Mouse (Mus musculus) kidney, adult 2 months (tissue): ENCODE measurements at regions not wholly inside any gene's neighbourhood (a gene's known extent, or its start where the extent isn't known, plus 50 kb on each side); places are given as distances from the start of the nearest gene placed in this dataset.

Experiments
- CTCF ChIP-seq: fragments of 200-500 bp; conservative IDR thresholded peaks from 2 replicates; pipeline ENCODE4 v1.5.1; 2011; ENCODE audit warnings: low read depth, mild to moderate bottlenecking, control low read depth, low read length, moderate library complexity, mixed read lengths; ENCODE audit not compliant: insufficient read depth, insufficient read length
- POLR2A ChIP-seq: fragments of 200-500 bp; IDR thresholded peaks from one replicate; pipeline ENCODE4 v1.6.1; 2011; ENCODE audit warnings: low read depth, low read length, control low read depth

GRCm38 (mm10) chr2:138733846-138734245 lies 477.5 kb downstream of the Btbd3 start:
- no peak for TF ChIP-seq CTCF
- TF ChIP-seq POLR2A: no peak
